Mouse (Mus musculus): ENCODE measurements at regions not wholly inside any gene's neighbourhood (a gene's known extent, or its start where the extent isn't known, plus 50 kb on each side); places are given as distances from the start of the nearest gene placed in this dataset.
A peak's percentile ranks its signal among the peaks of the same experiment; 100 is the strongest.

DNA sequence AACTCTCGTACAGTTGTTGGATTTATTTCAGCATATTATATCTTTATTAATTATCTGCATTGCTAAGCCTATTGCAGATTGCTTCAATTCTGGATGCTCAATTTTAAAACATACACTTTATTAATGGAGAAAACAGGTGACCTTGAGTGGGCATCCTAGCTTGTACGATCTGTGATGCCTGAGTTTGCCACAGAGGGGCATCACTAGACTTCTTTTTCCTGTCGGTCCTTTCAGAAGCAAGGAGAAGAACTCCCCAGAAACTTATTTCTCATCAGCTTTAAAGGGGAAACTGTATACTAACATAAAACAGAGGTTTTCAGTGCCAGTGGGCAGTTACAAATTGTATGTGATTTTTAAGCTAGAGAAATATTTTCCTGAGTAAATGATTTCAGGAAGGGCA lies 201.8 kb downstream of the Dmrta1 start:
- Histone ChIP-seq H3K36me3 (ENCODE audit: insufficient read depth) (no peaks in the 10 kb centered on the region), H3K4me1 (ENCODE audit: insufficient read depth) (no peaks in the 10 kb centered on the region)
- 51% methylated on average over 3 of the region's 3 CpGs for WGBS

DNA sequence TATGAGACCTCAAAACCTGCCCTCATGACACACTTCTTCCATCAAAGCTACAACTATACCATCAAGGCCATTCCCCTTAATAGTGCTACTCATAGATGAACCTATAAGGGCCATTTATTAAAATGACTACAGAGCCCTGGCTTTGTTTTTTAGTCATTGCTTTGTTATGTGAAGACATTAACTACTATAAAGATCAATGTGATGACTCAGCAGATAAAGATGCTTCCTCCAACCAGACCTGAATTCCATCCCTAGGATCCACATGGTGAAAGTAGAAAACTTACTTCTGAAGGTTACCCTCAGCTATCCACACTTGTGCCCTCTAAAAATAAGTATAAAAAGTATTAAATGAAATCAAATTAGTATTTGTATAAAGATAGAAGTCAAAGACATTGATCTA lies 230.4 kb downstream of the Dmrta1 start:
- H3K4me2 ChIP-seq (ENCODE audit: low read depth), result no peak overlapping the region
- no peak overlapping the region for H3K4me3 ChIP-seq (ENCODE audit: low read depth, low read length)
- TF ChIP-seq CTCF (IDR thresholded peaks at IDR 0.05; ENCODE audit: low read depth), result no peak
- no peaks in the 10 kb centered on the region for H3K4me1 ChIP-seq (ENCODE audit: insufficient read depth)
- H3K27me3 ChIP-seq (ENCODE audit: insufficient read depth, low read length), result no peaks in the 10 kb centered on the region
- no peak overlapping the region for H3K27ac ChIP-seq (ENCODE audit: low read depth, low read length)
- DNase-seq (no peak), ATAC-seq (no peak)
- no peak overlapping the region for H3K9ac ChIP-seq
- H3K36me3 ChIP-seq (ENCODE audit: insufficient read depth), result no peaks in the 10 kb centered on the region
- no peaks in the 10 kb centered on the region for H3K9me3 ChIP-seq (ENCODE audit: low read length)

More for the DNA sequence above, 201.8 kb downstream of the Dmrta1 start:
- Histone ChIP-seq H3K9ac (no peak overlapping the region), H3K4me2 (ENCODE audit: low read depth) (no peak overlapping the region), H3K27me3 (ENCODE audit: insufficient read depth, low read length) (no peaks in the 10 kb centered on the region), H3K9me3 (ENCODE audit: low read length) (no peaks in the 10 kb centered on the region), H3K4me3 (ENCODE audit: low read depth, low read length) (no peak overlapping the region), H3K27ac (ENCODE audit: low read depth, low read length) (no peak overlapping the region)
- ATAC-seq, result peak; percentile 53; the same call in 1 of the 2 replicates
- DNase-seq, result peak; percentile 50
- peak; percentile 65 for TF ChIP-seq CTCF (IDR thresholded peaks at IDR 0.05; ENCODE audit: low read depth)

DNA sequence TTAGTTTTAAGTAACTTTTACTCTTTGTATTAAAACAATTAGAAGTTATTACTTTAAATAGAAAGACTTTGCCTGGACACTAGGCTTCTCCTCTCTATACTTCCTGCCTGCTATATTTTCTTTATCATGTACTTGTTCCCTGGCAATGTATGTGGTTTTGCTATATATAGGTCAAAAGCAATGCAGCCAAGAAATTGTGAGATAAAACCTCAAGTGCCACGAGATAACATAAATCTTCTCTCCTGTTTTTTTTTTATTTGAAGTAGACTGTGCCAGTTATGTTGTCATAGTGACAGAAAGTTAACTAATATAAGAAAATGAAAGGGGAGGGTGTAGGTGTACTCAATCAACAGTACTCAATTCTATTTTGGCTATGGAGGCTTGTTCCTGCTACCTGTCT lies 258.4 kb downstream of the Dmrta1 start:
- no peak overlapping the region for H3K27ac ChIP-seq (ENCODE audit: low read depth, low read length)
- H3K27me3 ChIP-seq (ENCODE audit: insufficient read depth, low read length), result no peaks in the 10 kb centered on the region
- no peaks in the 10 kb centered on the region for H3K9me3 ChIP-seq (ENCODE audit: low read length)
- H3K4me2 ChIP-seq (ENCODE audit: low read depth), result no peak overlapping the region
- H3K4me3 ChIP-seq (ENCODE audit: low read depth, low read length), result no peak overlapping the region
- no peak for ATAC-seq
- no peaks in the 10 kb centered on the region for H3K4me1 ChIP-seq (ENCODE audit: insufficient read depth)
- 68% methylated on average over 1 of the region's 1 CpGs for WGBS
- H3K36me3 ChIP-seq (ENCODE audit: insufficient read depth), result no peaks in the 10 kb centered on the region
- no peak for DNase-seq
- no peak for TF ChIP-seq CTCF (IDR thresholded peaks at IDR 0.05; ENCODE audit: low read depth)
- no peak overlapping the region for H3K9ac ChIP-seq

DNA sequence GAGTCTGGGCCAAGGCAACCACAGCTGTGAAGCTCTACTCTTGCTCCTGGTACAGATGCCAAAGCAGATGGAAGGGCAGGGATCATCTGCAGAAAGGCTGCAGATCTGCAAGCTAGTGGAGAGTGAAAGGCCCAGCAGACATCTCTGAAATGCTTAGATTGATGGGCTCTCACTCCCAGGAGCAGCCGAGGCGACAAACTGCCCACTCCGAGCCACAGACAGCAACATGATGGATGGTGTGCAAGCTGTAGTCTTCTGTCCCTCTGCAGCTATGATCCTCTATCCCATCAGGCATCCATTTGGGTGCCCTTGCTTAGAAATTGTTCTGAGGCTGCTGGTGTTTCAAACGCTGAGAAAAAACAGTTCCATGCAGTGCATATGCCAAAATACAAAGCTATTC lies 262.1 kb downstream of the Dmrta1 start:
- 79% methylated on average over 4 of the region's 4 CpGs for WGBS
- no peaks in the 10 kb centered on the region for H3K4me1 ChIP-seq (ENCODE audit: insufficient read depth)
- no peak for ATAC-seq
- H3K9ac ChIP-seq, result no peak overlapping the region
- no peak overlapping the region for H3K4me3 ChIP-seq (ENCODE audit: low read depth, low read length)
- no peaks in the 10 kb centered on the region for H3K9me3 ChIP-seq (ENCODE audit: low read length)
- no peaks in the 10 kb centered on the region for H3K36me3 ChIP-seq (ENCODE audit: insufficient read depth)
- H3K4me2 ChIP-seq (ENCODE audit: low read depth), result no peak overlapping the region
- no peak for DNase-seq
- no peak overlapping the region for H3K27ac ChIP-seq (ENCODE audit: low read depth, low read length)
- no peaks in the 10 kb centered on the region for H3K27me3 ChIP-seq (ENCODE audit: insufficient read depth, low read length)
- TF ChIP-seq CTCF (IDR thresholded peaks at IDR 0.05; ENCODE audit: low read depth), result no peak

DNA sequence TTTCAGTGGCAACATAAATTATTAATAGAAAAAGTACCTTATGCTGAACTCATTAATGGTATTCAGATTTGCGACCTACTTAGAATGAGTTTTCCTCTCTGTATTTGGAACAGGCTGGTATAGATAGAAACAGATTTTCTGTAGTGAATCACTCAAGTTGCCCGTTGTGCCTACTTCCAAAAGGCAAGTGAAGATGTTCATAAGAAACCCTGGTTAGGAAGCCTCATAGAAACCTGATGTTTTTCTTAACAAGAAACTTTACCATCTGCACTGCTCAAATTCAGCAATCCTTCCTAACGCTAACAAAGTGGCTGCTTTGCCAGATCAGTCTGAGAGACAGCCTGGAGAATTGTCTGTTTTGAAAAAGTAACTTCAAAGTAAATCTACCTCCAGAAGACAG lies 242.5 kb upstream of the Zfp352 start:
- Histone ChIP-seq H3K4me3 (ENCODE audit: low read depth, low read length) (no peak overlapping the region), H3K36me3 (ENCODE audit: insufficient read depth) (no peaks in the 10 kb centered on the region), H3K27me3 (ENCODE audit: insufficient read depth, low read length) (no peaks in the 10 kb centered on the region), H3K9ac (no peak overlapping the region), H3K27ac (ENCODE audit: low read depth, low read length) (no peak overlapping the region), H3K4me1 (ENCODE audit: insufficient read depth) (no peaks in the 10 kb centered on the region), H3K9me3 (ENCODE audit: low read length) (no peaks in the 10 kb centered on the region), H3K4me2 (ENCODE audit: low read depth) (no peak overlapping the region)
- DNase-seq (no peak), ATAC-seq (no peak)
- 78% methylated on average over 3 of the region's 3 CpGs for WGBS
- no peak for TF ChIP-seq CTCF (IDR thresholded peaks at IDR 0.05; ENCODE audit: low read depth)

DNA sequence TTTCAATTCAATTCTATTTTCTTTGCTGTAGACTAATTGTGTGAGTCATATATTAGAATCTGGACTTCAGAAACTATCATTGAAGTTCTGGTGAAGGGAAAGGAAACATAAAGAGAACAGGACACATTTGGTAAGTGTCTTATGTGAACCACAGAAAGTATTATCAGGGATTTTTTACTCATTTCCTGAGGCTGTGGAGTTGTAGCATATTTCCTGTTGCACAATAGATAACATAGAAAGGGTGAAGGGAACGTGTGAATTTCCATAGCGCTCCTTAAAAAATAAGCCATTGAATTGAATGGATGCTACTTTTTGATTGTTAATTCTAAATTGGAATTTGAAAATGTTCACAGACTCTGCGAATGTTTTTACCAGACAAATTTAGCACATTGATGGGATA lies 215.2 kb upstream of the Zfp352 start:
- Histone ChIP-seq H3K4me1 (ENCODE audit: insufficient read depth) (no peaks in the 10 kb centered on the region), H3K4me2 (ENCODE audit: low read depth) (no peak overlapping the region), H3K9ac (no peak overlapping the region), H3K27ac (ENCODE audit: low read depth, low read length) (no peak overlapping the region), H3K4me3 (ENCODE audit: low read depth, low read length) (no peak overlapping the region), H3K9me3 (ENCODE audit: low read length) (no peaks in the 10 kb centered on the region), H3K27me3 (ENCODE audit: insufficient read depth, low read length) (no peaks in the 10 kb centered on the region), H3K36me3 (ENCODE audit: insufficient read depth) (no peaks in the 10 kb centered on the region)
- ATAC-seq, result no peak
- DNase-seq, result no peak
- 84% methylated on average over 3 of the region's 3 CpGs for WGBS
- no peak for TF ChIP-seq CTCF (IDR thresholded peaks at IDR 0.05; ENCODE audit: low read depth)

DNA sequence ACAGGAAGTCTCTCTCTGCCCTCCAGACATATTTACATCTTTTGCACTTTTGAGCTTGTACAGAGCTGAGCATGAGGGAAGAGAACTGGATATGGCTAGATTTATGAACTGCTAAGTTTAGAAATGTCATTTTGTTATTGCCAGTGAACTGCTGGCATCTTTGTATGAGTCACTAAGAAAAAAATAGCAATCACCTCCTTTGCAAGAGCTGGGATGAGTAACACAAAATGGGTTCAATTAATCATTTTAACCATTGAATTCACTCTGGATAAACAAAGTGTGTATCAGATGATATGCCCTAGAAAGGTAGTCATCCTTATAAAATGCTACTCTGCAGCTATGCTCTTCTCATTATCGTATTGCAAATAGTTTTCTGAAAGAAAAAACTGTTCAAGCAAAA lies 214.7 kb upstream of the Zfp352 start:
- ATAC-seq, result peak; percentile 27; the same call in 1 of the 2 replicates
- WGBS, result 78% methylated on average over 1 of the region's 1 CpGs
- no peak for TF ChIP-seq CTCF (IDR thresholded peaks at IDR 0.05; ENCODE audit: low read depth)

DNA sequence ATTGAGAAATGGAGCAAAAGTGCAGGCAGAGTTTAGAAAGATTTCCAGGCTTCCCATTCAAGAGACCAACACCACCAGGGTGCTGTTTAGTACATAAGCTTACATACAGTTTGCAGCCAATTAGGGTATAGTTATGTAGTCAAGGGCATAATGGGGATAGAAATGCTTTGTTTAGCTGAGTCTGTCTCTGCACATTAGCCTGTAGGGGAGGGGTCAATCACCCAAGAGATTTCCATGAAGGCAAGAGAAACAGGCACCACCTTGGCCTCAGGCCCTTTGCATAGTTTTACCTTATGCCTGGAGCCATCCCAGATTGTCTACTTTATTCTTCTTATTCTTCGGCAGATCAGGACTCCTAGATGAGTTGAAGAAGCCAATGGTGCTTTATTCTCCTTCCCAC lies 205.9 kb upstream of the Zfp352 start:
- no peaks in the 10 kb centered on the region for H3K4me1 ChIP-seq (ENCODE audit: insufficient read depth)
- H3K27ac ChIP-seq (ENCODE audit: low read depth, low read length), result no peak overlapping the region
- H3K4me3 ChIP-seq (ENCODE audit: low read depth, low read length), result no peak overlapping the region
- no peak for DNase-seq
- H3K9ac ChIP-seq, result no peak overlapping the region
- ATAC-seq, result no peak
- 55% methylated on average over 1 of the region's 1 CpGs for WGBS
- no peaks in the 10 kb centered on the region for H3K36me3 ChIP-seq (ENCODE audit: insufficient read depth)
- no peaks in the 10 kb centered on the region for H3K9me3 ChIP-seq (ENCODE audit: low read length)
- no peaks in the 10 kb centered on the region for H3K27me3 ChIP-seq (ENCODE audit: insufficient read depth, low read length)
- H3K4me2 ChIP-seq (ENCODE audit: low read depth), result no peak overlapping the region
- TF ChIP-seq CTCF (IDR thresholded peaks at IDR 0.05; ENCODE audit: low read depth), result no peak

More for the DNA sequence above, 214.7 kb upstream of the Zfp352 start:
- H3K27me3 ChIP-seq (ENCODE audit: insufficient read depth, low read length), result no peaks in the 10 kb centered on the region
- no peak overlapping the region for H3K9ac ChIP-seq
- no peaks in the 10 kb centered on the region for H3K36me3 ChIP-seq (ENCODE audit: insufficient read depth)
- no peak for DNase-seq
- H3K27ac ChIP-seq (ENCODE audit: low read depth, low read length), result no peak overlapping the region
- H3K4me1 ChIP-seq (ENCODE audit: insufficient read depth), result no peaks in the 10 kb centered on the region
- no peak overlapping the region for H3K4me3 ChIP-seq (ENCODE audit: low read depth, low read length)
- H3K4me2 ChIP-seq (ENCODE audit: low read depth), result no peak overlapping the region
- H3K9me3 ChIP-seq (ENCODE audit: low read length), result no peaks in the 10 kb centered on the region

All from forebrain, postnatal 0 days (tissue).